Mouse (Mus musculus) forebrain, embryonic 14.5 days (tissue): ENCODE measurements around the gene Cfd. TPM values are rescaled to one million over a fixed set of nuclear protein-coding genes. Genes with fewer than 3 reads are reported as not detected.

Source experiments
- ATAC-seq: fragments of 200-750 bp; cut with Nextera tagmentation; 2 replicates; pipeline ENCODE4 v1.8.0; 2017; ENCODE audit warnings: mild to moderate bottlenecking, moderate library complexity
- DNase-seq: peaks from one replicate; pipeline ENCODE4 v3.0.0-alpha.2; 2015; ENCODE audit warnings: low spot score
- H3K27ac ChIP-seq: fragments of 300-500 bp; sonication (generic); 2 replicates; pipeline ENCODE4 v1.5.1; 2014; ENCODE audit warnings: low read depth, mild to moderate bottlenecking, control low read depth, low read length, moderate library complexity
- H3K27me3 ChIP-seq: fragments of 300-500 bp; sonication (generic); replicated peaks from 2 replicates; pipeline ENCODE4 v1.6.1; 2014; ENCODE audit warnings: low read length, control low read depth, mixed read lengths; ENCODE audit not compliant: control insufficient read depth, insufficient read depth
- H3K36me3 ChIP-seq: fragments of 300-500 bp; sonication (generic); 2 replicates; pipeline ENCODE4 v1.6.1; 2014; ENCODE audit warnings: low read length, control low read depth; ENCODE audit not compliant: control insufficient read depth, insufficient read depth
- H3K4me1 ChIP-seq: fragments of 300-500 bp; sonication (generic); 2 replicates; pipeline ENCODE4 v1.6.1; 2014; ENCODE audit warnings: antibody characterized with exemption, low read length, control low read depth; ENCODE audit not compliant: control insufficient read depth, insufficient read depth
- H3K4me2 ChIP-seq: fragments of 300-500 bp; sonication (generic); 2 replicates; pipeline ENCODE4 v1.6.1; 2014; ENCODE audit warnings: mild to moderate bottlenecking, control low read depth, low read length
- H3K4me3 ChIP-seq: fragments of 300-500 bp; sonication (generic); 2 replicates; pipeline ENCODE4 v1.5.1; 2014; ENCODE audit warnings: low read depth, low read length, control low read depth
- H3K9ac ChIP-seq: fragments of 300-500 bp; sonication (generic); 2 replicates; pipeline ENCODE4 v1.6.1; 2014; ENCODE audit warnings: mild to moderate bottlenecking, low read length, control low read depth, moderate library complexity
- H3K9me3 ChIP-seq: fragments of 300-500 bp; sonication (generic); replicated peaks from 2 replicates; pipeline ENCODE4 v1.6.1; 2016; ENCODE audit warnings: low read length, control low read depth, mixed read lengths; ENCODE audit not compliant: control insufficient read depth
- WGBS: fragments of 180-500 bp; shearing (Covaris S2); extraction: QIAGEN DNeasy Blood & Tissue Kit; methylation state at CpG from one replicate; pipeline ENCODE4 v1.1.7; 2014; 5-methylcytosine and 5-hydroxymethylcytosine counted together
- polyA plus RNA-seq: library from polyadenylated mRNA; unstranded; fragments of >200 nt; fragmentation: Nextera tagmentation; extraction: Ambion mirVana; gene quantifications from 2 replicates; pipeline ENCODE4 v1.2.1, GENCODE M21; 2014

Cfd gene
- polyA plus RNA-seq, 1 experiment from 2014 or later, result not detected

- DNase-seq (peak; percentile 83), ATAC-seq (peak; percentile 92)
- Histone ChIP-seq H3K9ac (peak within 1 kb of the TSS; percentile 96), H3K4me1 (peaks cover 17% of the 10 kb centered on the region), H3K27me3 (peaks cover 46% of the 10 kb centered on the region), H3K27ac (peak within 1 kb of the TSS; percentile 60), H3K9me3 (no peaks in the 10 kb centered on the region), H3K4me2 (peak within 1 kb of the TSS; percentile 93), H3K36me3 (no peaks in the 10 kb centered on the region), H3K4me3 (peak within 1 kb of the TSS; percentile 82)
- 1% methylated on average over 36 of the region's 42 CpGs for WGBS
Observed at GRCm38 (mm10) chr10:79916808-79917531, 26.3 kb downstream of the Cfd start, which contains the start of gene Kiss1r. Gene Kiss1r (plus strand): TSS chr10:79916971.

DNA sequence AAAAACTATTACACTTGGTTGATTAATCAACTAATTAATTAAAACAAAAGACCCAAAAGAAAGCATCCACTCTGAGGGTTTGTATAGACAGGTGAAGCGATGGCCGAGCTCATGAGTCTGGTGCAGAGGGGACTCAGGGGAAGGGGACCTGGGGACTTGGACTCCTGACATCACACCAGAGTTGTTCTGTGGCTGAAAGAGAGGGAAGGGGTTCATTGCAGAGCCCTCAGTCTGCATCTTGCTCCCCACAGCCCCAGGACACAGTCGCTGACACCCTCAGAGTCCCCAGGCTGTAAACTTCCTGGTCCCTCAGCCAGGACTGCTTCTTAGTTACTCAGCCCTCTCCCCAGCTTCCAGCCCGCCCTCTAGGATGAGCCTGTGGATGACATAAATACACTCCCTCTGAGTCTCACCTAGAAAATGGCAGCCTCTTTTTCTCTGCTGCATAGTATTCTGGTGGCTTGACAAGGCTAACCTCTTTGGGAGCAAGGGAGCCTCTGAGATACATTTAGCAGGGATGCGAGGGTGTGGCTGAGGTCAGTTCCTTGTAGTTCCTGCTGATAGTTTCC is 27.0 kb downstream of the Cfd start:
- 63% methylated on average over 5 of the region's 5 CpGs for WGBS
- H3K9ac ChIP-seq, result no peak overlapping the region
- DNase-seq, result no peak
- H3K27ac ChIP-seq, result no peak overlapping the region
- peak overlapping the region; percentile 93 for H3K4me2 ChIP-seq
- peaks cover 17% of the 10 kb centered on the region for H3K4me1 ChIP-seq
- peak overlapping the region; percentile 82 for H3K4me3 ChIP-seq
- ATAC-seq, result no peak
- no peaks in the 10 kb centered on the region for H3K36me3 ChIP-seq
- no peaks in the 10 kb centered on the region for H3K9me3 ChIP-seq
- peaks cover 52% of the 10 kb centered on the region for H3K27me3 ChIP-seq

GRCm38 (mm10) chr10:79918231-79919078 is 27.8 kb downstream of the Cfd start:
- Histone ChIP-seq H3K4me3 (no peak overlapping the region), H3K4me1 (peaks cover 17% of the 10 kb centered on the region), H3K27me3 (peaks cover 61% of the 10 kb centered on the region), H3K36me3 (no peaks in the 10 kb centered on the region), H3K9me3 (no peaks in the 10 kb centered on the region), H3K4me2 (0 out of 2 replicates have a peak overlapping the region, but pooled peaks have one; percentile 9), H3K9ac (no peak overlapping the region), H3K27ac (no peak overlapping the region)
- 3% methylated on average over 35 of the region's 35 CpGs for WGBS
- DNase-seq, result no peak
- ATAC-seq, result no peak

- Histone ChIP-seq H3K4me2 (no peak overlapping the region), H3K27ac (no peak overlapping the region), H3K27me3 (peaks cover 65% of the 10 kb centered on the region), H3K9ac (no peak overlapping the region), H3K4me1 (peaks cover 15% of the 10 kb centered on the region), H3K9me3 (no peaks in the 10 kb centered on the region), H3K4me3 (no peak overlapping the region), H3K36me3 (no peaks in the 10 kb centered on the region)
- WGBS, result under 1% methylated on average over 21 of the region's 21 CpGs
- no peak for DNase-seq
- ATAC-seq, result no peak
Observed at GRCm38 (mm10) chr10:79919251-79919849, 28.7 kb downstream of the Cfd start.

- Histone ChIP-seq H3K27me3 (peaks cover 65% of the 10 kb centered on the region), H3K4me3 (peak overlapping the region; percentile 13; the same call in 1 of the 2 replicates), H3K9ac (no peak overlapping the region), H3K27ac (no peak overlapping the region), H3K9me3 (no peaks in the 10 kb centered on the region), H3K4me1 (peaks cover 10% of the 10 kb centered on the region), H3K36me3 (no peaks in the 10 kb centered on the region), H3K4me2 (no peak overlapping the region; the same call in 1 of the 2 replicates)
- DNase-seq, result no peak
- ATAC-seq, result no peak
- WGBS, result 17% methylated on average over 26 of the region's 26 CpGs
Observed at GRCm38 (mm10) chr10:79920056-79920890, 29.6 kb downstream of the Cfd start.

DNA sequence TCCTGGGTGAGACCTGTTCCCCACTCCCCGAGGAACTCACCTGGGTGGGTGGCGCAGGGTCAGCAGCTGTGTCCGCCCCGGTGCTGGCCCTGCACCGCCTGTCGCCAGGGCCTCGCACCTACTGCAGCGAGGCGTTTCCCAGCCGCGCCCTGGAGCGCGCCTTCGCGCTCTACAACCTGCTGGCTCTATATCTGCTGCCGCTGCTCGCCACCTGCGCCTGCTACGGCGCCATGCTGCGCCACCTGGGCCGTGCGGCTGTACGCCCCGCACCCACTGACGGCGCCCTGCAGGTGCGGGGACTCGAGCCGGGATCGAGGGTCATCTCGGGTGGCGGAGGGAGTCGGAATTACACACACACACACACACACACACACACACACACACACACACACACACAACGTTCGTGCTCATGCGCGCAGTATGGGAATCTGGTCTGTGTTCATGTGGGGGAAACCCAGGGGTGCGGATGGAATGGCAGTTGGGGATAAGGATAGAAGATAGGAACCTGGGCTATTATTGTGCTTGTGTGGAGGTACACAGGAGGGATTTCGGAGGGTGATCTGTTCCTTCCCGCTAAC is 30.4 kb downstream of the Cfd start, which contains the start of gene R3hdm4:
R3hdm4 (minus strand) TSS at position 251 of the 578 bp plus-strand sequence.
- DNase-seq, result no peak
- H3K27ac ChIP-seq, result no peak within 1 kb of the TSS
- 2% methylated on average over 41 of the region's 41 CpGs for WGBS

GRCm38 (mm10) chr10:79921572-79921971 is 30.9 kb downstream of the Cfd start:
- Histone ChIP-seq H3K27me3 (peaks cover 65% of the 10 kb centered on the region), H3K9ac (peak overlapping the region; percentile 37), H3K27ac (no peak overlapping the region), H3K9me3 (no peaks in the 10 kb centered on the region), H3K4me2 (peak overlapping the region; percentile 33), H3K4me1 (peaks cover 8% of the 10 kb centered on the region; the same call in 1 of the 2 replicates), H3K4me3 (peak overlapping the region; percentile 13), H3K36me3 (no peaks in the 10 kb centered on the region)
- DNase-seq, result no peak
- ATAC-seq, result no peak
- under 1% methylated on average over 34 of the region's 34 CpGs for WGBS

More for the DNA sequence above, 30.4 kb downstream of the Cfd start, which contains the start of gene R3hdm4:
- Histone ChIP-seq H3K4me2 (peak within 1 kb of the TSS; percentile 33), H3K36me3 (no peaks in the 10 kb centered on the region), H3K4me3 (peak within 1 kb of the TSS; percentile 13), H3K9ac (peak within 1 kb of the TSS; percentile 37), H3K27me3 (peaks cover 65% of the 10 kb centered on the region), H3K9me3 (no peaks in the 10 kb centered on the region), H3K4me1 (peaks cover 6% of the 10 kb centered on the region)
- no peak for ATAC-seq
